Mouse (Mus musculus): Measurements from ENCODE around the gene Plekhg2.

Plekhg2 gene

GRCm38 (mm10) chr7:28382981-28383396 lies 10.6 kb upstream of the Plekhg2 start:
- no peak for DNase-seq (ENCODE audit: low read depth, low spot score)

DNA sequence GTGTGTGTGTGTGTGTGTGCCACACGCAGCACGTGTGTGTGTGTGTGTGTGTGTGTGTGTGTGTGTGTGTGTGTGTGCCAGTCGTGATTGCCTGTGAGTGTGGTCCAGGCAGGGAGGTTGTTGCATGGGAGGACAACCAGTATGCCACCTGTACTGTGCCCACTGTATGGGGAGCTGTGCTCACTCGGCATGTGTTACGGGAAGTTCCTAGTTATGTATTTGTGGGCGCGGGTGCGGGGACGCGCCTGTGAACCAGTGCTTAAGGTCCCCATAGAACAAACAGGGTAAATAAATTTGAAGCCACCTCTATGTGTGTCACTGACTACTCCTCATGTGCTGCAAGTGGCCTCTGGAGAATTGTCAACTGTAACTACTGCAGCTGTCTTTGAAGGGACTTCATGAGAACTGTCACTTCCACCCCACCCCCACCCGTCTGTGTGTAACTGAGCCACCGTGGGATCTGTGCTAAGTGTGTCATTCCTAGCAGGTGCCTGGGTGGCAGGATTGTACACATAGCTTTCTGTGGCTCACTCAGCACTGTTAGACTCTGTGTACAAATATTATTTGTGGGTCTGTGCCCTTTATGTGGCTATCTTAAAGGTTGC lies 10.1 kb upstream of the Plekhg2 start:
- no peak for DNase-seq (ENCODE audit: low read depth, low spot score)

GRCm38 (mm10) chr7:28381938-28382337 lies 9.5 kb upstream of the Plekhg2 start:
- DNase-seq (ENCODE audit: low read depth, low spot score) = no peak

DNA sequence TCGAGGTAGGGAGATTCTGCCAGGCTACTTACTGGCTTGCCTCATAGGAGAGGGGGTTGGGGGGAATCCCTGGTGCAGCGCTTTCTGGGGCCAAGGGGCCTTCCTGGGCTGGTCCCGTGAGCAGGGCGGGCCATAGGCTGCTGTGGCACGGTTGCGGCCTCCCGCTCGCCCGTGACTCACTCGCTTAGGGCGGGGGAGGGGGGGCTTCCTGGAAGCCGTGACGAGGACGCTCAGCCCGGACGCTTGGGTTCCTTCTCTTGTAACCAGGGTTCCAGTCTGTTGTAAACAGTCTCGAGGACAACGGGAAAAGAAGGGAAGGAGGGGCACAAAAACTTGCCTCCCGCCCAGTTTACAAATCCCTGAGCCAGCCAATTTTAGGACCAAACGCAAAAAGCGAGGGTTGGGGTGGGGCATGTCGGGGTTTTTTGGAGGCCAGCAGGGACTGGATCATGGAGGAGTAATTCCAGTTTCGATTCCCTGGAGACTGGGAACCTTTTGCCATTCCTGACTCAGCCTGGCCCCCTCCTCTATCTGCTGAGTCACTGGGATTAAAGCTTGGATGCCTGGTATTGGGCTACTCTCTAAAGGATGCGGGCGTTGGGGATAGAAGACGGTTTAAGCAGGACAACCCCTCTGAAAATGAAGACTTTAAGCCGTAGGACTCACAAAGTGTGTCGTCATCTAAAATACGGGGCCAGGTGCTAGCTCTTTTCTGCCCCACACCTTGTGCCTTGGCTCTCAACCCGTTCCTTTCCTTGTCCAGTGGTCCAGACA lies 8.8 kb upstream of the Plekhg2 start:
- DNase-seq (ENCODE audit: low read depth, low spot score) = no peak

DNA sequence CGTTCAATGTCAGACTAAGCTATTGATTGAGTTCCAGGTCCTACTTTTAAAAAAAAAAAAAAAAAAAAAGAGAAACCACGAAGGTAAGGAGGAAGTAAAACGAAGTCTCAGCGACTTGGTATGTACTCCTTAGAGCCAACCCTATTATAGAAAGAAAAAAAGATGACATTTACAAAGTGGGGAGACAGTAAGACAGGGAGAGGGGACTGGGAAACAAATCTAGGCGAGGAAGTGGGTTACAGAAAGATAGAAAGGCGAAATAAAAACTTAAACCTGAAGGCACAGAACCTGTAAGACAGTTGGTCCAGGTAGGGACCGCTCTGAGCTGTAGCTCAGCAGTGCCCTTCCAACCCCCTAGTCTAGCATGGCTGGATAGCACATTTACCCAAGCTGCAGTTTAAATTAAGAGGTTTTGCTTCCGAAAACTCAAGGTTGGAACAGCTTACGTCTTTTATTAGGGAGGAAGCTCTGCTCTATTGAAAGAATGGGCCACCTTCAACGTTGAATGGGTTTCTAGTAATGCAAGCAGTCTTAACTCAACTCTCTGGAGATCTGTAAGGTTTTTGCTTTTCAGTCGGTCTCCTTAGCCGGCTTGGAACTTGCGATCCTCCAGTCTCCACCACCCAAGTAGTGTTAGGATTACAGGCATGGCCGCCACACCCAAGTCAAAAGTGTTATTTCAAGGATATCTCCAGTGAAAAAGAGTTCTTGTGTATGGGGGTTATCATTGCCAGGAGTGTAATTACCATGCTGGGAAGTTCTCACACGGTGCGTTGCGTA lies 8.0 kb upstream of the Plekhg2 start, which contains the start of gene Zfp36:
Gene Zfp36 (minus strand): TSS at position 17 of the 780 bp plus-strand sequence.
- no peak for DNase-seq (ENCODE audit: low read depth, low spot score)

- DNase-seq (ENCODE audit: low read depth, low spot score) = no peak
Observed at GRCm38 (mm10) chr7:28378769-28379651, 6.6 kb upstream of the Plekhg2 start.

DNA sequence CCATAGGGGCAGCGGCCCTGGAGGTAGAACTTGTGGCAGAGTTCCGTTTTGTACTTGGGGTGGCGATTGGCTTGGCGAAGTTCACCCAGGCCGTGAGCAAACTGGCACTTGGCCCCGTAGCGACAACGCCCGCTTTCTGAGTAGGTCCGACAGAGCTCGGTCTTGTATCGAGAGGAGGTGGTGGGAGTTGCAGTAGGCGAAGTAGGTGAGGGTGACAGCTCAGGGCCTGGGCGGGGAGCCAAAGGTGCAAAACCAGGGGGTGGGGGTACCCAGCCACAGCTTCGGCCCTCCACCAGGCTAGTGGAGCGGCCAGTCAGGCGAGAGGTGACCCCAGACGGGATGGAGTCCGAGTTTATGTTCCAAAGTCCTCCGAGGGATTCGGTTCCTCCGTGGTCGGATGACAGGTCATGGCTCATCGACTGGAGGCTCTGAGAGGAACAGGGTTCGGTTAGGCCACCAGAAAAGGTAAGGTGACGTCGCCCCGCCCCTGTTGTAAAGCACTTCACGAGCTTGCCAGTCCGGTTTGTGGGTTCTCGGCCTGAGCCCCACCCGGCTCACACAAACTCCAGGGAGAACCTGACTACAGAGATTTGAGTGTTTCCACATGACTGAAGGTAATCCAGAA lies 5.8 kb upstream of the Plekhg2 start:
- DNase-seq (ENCODE audit: low read depth, low spot score) = no peak

GRCm38 (mm10) chr7:28377190-28378065 lies 5.0 kb upstream of the Plekhg2 start:
- no peak for DNase-seq (ENCODE audit: low read depth, low spot score)

- no peak for DNase-seq (ENCODE audit: low read depth, low spot score)
Observed at GRCm38 (mm10) chr7:28376011-28376771, 3.8 kb upstream of the Plekhg2 start.

DNA sequence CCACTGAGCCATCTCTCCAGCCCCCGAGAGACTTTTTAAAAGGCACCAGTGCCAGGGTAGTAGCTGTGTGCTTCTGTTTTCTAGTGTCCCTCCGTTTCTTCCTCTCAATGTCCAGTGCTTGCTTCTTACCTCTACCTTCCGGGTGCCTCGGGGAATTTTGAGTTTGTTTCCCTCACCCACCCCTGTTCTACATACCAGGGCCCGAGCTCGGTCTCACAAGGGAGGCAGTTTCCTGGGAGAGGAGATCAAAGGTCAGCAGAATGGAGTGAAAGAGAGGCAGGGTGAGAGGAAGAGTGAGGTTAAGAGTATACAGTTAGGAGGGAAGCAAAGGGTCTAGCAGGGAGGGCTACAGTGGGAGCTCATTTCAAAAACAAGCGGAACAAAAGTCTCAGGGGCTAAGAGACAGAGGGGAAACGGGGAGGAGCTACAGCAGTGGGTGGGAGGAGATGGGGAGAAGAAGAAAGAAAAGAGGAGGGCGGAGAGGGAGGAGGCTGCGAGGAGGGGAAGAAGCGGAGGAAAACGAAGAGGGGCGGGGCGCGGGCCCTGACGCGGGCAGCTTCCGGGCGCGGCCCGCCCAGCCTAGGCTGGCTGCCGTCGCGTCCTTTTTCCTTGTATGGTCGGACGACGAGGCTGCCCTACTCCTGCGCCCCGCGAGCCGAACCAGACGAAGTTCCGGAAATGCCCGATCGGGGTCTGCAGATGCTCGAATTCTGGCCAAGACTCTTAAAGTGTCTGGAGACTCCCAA lies 3.0 kb upstream of the Plekhg2 start:
- no peak for DNase-seq (ENCODE audit: low read depth, low spot score)

DNA sequence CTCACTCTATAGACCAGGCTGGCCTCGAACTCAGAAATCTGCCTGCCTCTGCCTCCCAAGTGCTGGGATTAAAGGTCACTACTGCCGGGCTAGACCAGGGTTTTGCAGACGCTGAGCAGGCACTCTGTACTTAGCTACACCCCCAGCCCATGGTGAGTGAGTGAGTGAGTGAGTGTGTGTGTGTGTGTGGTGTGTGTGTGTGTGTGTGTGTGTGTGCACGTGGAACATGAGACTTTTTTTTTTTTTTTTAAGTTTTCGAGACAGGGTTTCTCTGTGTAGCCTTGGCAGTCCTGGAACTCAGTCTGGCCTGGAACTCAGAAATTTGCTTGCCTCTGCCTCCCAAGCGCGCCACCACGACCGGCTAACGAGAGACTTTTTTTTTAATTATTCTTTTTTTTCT lies 2.2 kb upstream of the Plekhg2 start:
- DNase-seq (ENCODE audit: low read depth, low spot score) = no peak

GRCm38 (mm10) chr7:28373891-28374495 lies 1.6 kb upstream of the Plekhg2 start:
- no peak for DNase-seq (ENCODE audit: low read depth, low spot score)

DNA sequence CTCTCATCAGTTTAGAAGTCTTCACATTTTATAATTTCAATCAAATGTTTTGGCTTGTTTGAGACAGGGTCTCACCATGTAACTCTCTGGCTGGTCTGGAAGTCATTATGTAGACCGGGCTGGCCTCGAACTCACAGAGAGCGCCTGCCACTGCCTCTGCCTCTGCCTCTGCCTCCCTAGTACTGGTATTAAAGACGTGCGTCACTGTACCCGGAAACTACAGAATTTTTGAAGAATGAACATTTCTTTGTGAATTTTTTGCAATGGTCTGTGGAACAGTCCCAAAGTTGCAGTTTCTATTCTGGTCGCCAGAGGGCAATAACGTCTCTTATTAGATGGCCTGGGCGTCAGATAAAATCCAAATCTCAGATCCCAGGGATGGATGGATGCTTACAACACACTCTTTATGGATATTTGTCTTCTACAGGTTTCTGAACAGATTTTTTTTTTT lies 757 bp upstream of the Plekhg2 start:
- no peak for DNase-seq (ENCODE audit: low read depth, low spot score)

DNA sequence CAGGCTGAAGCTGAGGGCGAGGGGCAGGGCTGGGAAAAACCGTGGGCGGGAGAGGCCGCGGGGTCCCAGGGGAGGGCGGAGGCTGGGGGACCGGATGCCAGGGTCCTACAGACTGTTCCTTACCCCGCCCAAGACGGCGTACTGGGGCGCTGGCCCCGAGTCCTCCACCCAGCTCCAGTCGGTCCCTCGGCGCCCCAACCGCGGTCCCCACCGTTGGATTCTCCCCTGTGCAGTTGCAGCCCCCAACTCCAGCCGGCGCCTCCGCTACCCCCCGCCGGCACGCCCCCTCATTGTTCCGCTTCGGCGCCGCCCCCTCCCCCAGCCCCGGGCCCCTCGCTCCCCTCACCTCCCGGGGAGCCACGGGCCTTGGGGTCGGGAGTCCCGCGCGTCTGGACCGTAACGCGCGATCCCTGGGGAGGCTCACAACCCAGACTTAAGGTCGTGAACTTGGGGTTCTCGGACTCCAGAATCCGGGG lies 847 bp downstream of the Plekhg2 start:
- no peak for DNase-seq (ENCODE audit: low read depth, low spot score)

- no peak for DNase-seq (ENCODE audit: low read depth, low spot score)
Observed at GRCm38 (mm10) chr7:28370977-28371513, 1.4 kb downstream of the Plekhg2 start.

DNA sequence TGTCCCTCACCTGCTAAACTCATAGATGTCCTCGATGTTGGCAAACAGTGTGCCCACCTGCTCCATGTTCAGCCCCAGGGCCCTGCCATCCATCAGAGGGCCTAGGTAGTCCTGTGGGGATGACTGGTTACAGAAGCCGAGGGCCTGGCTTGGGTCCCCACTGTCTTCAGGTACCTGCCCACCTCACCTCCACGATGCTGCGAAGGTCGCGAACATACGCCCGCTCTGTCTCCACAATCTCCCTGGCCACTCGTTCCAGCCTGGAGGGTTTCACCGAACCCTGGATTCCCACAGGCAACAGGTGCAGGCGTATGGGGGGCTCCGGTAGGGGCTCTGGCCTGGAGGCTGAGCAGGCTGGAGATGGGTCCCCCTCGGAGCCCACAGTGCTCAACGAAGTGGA lies 2.3 kb downstream of the Plekhg2 start:
- DNase-seq (ENCODE audit: low read depth, low spot score) = no peak

- DNase-seq (ENCODE audit: low read depth, low spot score) = no peak
Observed at GRCm38 (mm10) chr7:28368276-28368920, 4.0 kb downstream of the Plekhg2 start.

All from WW6 (cell line).